Mouse (Mus musculus) midbrain, postnatal 0 days (tissue): Measurements from ENCODE around the gene Gm9857. TPM values are rescaled to one million over a fixed set of nuclear protein-coding genes. Genes with fewer than 3 reads are reported as not detected.

Source experiments
- ATAC-seq: fragments of 200-750 bp; cut with Nextera tagmentation; 2 replicates; pipeline ENCODE4 v1.8.0; 2017; ENCODE audit warnings: moderate number of reproducible peaks, mild to moderate bottlenecking, moderate TSS enrichment, moderate library complexity; ENCODE audit not compliant: low FRiP score
- DNase-seq: peaks from one replicate; pipeline ENCODE4 v3.0.0-alpha.2; 2015; ENCODE audit warnings: low spot score
- H3K27ac ChIP-seq: fragments of 300-500 bp; sonication (generic); 2 replicates; pipeline ENCODE4 v1.5.1; 2014; ENCODE audit warnings: low read depth, mild to moderate bottlenecking, low read length, mixed read lengths
- H3K27me3 ChIP-seq: fragments of 300-500 bp; sonication (generic); 2 replicates; pipeline ENCODE4 v1.6.1; 2014; ENCODE audit warnings: low read length, control low read depth, mixed read lengths; ENCODE audit not compliant: insufficient read depth
- H3K36me3 ChIP-seq: fragments of 300-500 bp; sonication (generic); 2 replicates; pipeline ENCODE4 v1.6.1; 2014; ENCODE audit warnings: low read length, control low read depth, mixed read lengths; ENCODE audit not compliant: insufficient read depth
- H3K4me1 ChIP-seq: fragments of 300-500 bp; sonication (generic); 2 replicates; pipeline ENCODE4 v1.6.1; 2014; ENCODE audit warnings: mild to moderate bottlenecking, control low read depth, antibody characterized with exemption, low read length, mixed read lengths; ENCODE audit not compliant: insufficient read depth
- H3K4me2 ChIP-seq: fragments of 300-500 bp; sonication (generic); 2 replicates; pipeline ENCODE4 v1.6.1; 2014; ENCODE audit warnings: low read depth, mild to moderate bottlenecking, low read length, mixed read lengths; ENCODE audit not compliant: poor library complexity, severe bottlenecking
- H3K4me3 ChIP-seq: fragments of 300-500 bp; sonication (generic); 2 replicates; pipeline ENCODE4 v1.5.1; 2014; ENCODE audit warnings: low read depth, mild to moderate bottlenecking, low read length, moderate library complexity
- H3K9ac ChIP-seq: fragments of 300-500 bp; sonication (generic); replicated peaks from 2 replicates; pipeline ENCODE4 v1.6.1; 2014; ENCODE audit warnings: mild to moderate bottlenecking, low read length, moderate library complexity, mixed read lengths; ENCODE audit not compliant: poor library complexity, severe bottlenecking
- H3K9me3 ChIP-seq: fragments of 300-500 bp; sonication (generic); 2 replicates; pipeline ENCODE4 v1.6.1; 2016; ENCODE audit warnings: low read length, control low read depth
- CTCF ChIP-seq: IDR thresholded peaks from 2 replicates; pipeline ENCODE4 v1.5.1; 2016; ENCODE audit warnings: antibody characterized with exemption, mild to moderate bottlenecking
- WGBS: fragments of 180-500 bp; shearing (Covaris S2); extraction: QIAGEN DNeasy Blood & Tissue Kit; methylation state at CpG from one replicate; pipeline ENCODE4 v1.1.7; 2014; 5-methylcytosine and 5-hydroxymethylcytosine counted together
- polyA plus RNA-seq: library from polyadenylated mRNA; unstranded; fragments of >200 nt; fragmentation: Nextera tagmentation; extraction: Ambion mirVana; gene quantifications from 2 replicates; pipeline ENCODE4 v1.2.1, GENCODE M21; 2015
- total RNA-seq: library from RNA; depleted of rRNA; stranded (reverse); fragments of >200 nt; gene quantifications from 2 replicates; pipeline ENCODE4 v1.2.3, GENCODE M21; 2014

The Gm9857 gene
- total and polyA plus RNA-seq, 2 experiments from 2014 or later, result not detected

DNA sequence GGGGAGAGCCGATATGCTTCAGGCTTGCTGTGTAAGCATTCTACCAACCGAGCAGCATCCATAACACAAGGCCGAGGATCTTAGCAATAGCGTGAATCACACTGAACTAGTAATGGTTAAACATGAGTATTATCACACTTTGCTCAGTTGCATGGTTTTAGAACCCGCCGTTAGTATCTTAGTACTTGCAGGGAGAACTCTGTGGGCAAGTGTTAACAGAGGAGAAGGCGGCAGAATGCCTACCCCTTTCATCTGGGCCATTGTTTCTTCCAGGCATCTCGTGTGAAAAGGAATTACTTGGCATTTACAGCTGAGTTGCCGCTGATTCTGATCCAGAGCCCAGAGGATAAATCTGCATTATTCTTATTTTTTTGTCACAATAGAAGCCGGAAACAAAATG, 751 bp upstream of the Gm9857 start:
- H3K4me1 ChIP-seq, result no peaks in the 10 kb centered on the region
- H3K27me3 ChIP-seq, result no peaks in the 10 kb centered on the region
- no peak for ATAC-seq
- no peak overlapping the region for H3K27ac ChIP-seq
- H3K4me3 ChIP-seq, result no peak overlapping the region
- TF ChIP-seq CTCF, result no peak
- H3K9ac ChIP-seq, result no peak overlapping the region
- no peaks in the 10 kb centered on the region for H3K9me3 ChIP-seq
- DNase-seq, result no peak
- H3K4me2 ChIP-seq, result no peak overlapping the region; the same call in 1 of the 2 replicates
- H3K36me3 ChIP-seq, result no peaks in the 10 kb centered on the region
- 67% methylated on average over 10 of the region's 10 CpGs for WGBS

DNA sequence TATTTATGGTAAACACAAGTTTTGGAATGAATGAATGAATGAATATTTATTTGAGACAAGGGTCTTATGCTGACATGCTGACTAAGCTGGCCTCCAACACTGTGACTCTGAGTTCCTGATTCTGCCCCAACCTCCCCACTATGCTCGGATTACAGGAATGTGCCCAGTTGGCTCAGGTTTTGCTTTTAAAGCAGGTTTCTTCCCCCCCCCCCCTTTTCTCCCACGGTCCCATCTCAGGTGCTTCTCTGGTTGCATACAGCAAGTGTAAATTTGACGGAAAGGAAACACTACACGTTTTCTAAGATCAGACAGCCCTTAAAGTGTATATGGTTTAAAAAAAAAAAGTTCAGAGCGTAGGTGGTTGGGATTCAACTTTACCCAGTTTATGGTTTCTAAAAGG, 672 bp downstream of the Gm9857 start, which contains the start of gene Henmt1:
Henmt1 (plus strand) TSS at position 301 of the 400 bp plus-strand sequence.
- no peak for TF ChIP-seq CTCF
- Histone ChIP-seq H3K4me2 (peak within 1 kb of the TSS; percentile 45), H3K36me3 (no peaks in the 10 kb centered on the region), H3K27ac (no peak within 1 kb of the TSS), H3K27me3 (no peaks in the 10 kb centered on the region), H3K9me3 (no peaks in the 10 kb centered on the region), H3K4me3 (peak within 1 kb of the TSS; percentile 28), H3K4me1 (no peaks in the 10 kb centered on the region), H3K9ac (no peak within 1 kb of the TSS; the same call in 1 of the 2 replicates)
- 94% methylated on average over 5 of the region's 5 CpGs for WGBS
- no peak for ATAC-seq
- DNase-seq, result no peak

DNA sequence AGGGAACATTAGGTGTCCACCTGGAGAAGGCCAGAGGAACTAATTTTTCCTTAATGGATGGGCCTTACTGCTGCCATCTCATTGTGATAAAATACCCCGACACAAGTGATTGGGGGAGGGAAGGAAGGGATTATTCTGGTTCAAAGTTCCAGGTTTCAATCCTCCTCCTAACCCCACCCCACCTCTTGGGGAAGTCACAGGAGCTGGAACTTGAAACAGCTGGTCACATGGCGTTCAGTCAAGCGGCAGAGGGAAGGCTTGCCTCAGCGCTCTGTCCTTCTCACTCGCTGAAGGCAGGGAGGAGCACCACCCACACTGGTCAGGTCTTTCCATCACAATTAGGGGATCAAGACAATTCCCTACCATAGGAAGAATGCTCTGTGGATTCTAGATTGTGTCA, 1.6 kb downstream of the Gm9857 start:
- TF ChIP-seq CTCF, result no peak
- Histone ChIP-seq H3K9me3 (no peaks in the 10 kb centered on the region), H3K4me3 (no peak overlapping the region), H3K27ac (no peak overlapping the region), H3K36me3 (no peaks in the 10 kb centered on the region), H3K4me1 (no peaks in the 10 kb centered on the region), H3K9ac (no peak overlapping the region), H3K4me2 (no peak overlapping the region), H3K27me3 (no peaks in the 10 kb centered on the region)
- no peak for DNase-seq
- 90% methylated on average over 5 of the region's 5 CpGs for WGBS
- no peak for ATAC-seq

- 97% methylated on average over 6 of the region's 6 CpGs for WGBS
- Histone ChIP-seq H3K4me2 (no peak overlapping the region), H3K27ac (no peak overlapping the region)
Observed at GRCm38 (mm10) chr3:108933557-108933956, 6.7 kb downstream of the Gm9857 start.

GRCm38 (mm10) chr3:108926308-108926707, 13.9 kb downstream of the Gm9857 start:
- WGBS, result 80% methylated on average over 1 of the region's 1 CpGs
- Histone ChIP-seq H3K4me1 (no peaks in the 10 kb centered on the region), H3K36me3 (no peaks in the 10 kb centered on the region)

More at GRCm38 (mm10) chr3:108933557-108933956, 6.7 kb downstream of the Gm9857 start:
- Histone ChIP-seq H3K36me3 (no peaks in the 10 kb centered on the region), H3K4me3 (no peak overlapping the region), H3K9ac (no peak overlapping the region), H3K9me3 (no peaks in the 10 kb centered on the region), H3K4me1 (no peaks in the 10 kb centered on the region), H3K27me3 (no peaks in the 10 kb centered on the region)
- TF ChIP-seq CTCF, result no peak
- DNase-seq, result no peak
- no peak for ATAC-seq

DNA sequence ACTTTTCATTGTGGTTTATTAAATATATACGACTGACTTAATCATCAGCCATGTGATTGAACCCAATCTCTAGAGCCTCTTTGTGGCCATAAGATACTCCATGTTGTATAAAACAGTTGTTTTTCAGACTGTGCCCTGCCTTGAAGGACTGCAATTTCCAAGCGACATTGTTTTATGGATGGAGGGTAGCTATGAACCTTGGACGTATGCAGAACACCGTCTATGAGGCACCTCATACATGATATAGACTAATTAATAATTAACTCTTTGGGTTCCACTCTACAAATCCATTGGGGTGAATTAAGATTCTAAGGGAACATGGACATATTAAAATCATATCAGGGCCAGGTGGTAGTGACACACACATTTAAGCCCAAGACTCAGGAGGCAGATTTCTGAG, 14.6 kb downstream of the Gm9857 start:
- no peak overlapping the region for H3K27ac ChIP-seq
- no peaks in the 10 kb centered on the region for H3K9me3 ChIP-seq
- H3K4me2 ChIP-seq, result no peak overlapping the region
- no peaks in the 10 kb centered on the region for H3K4me1 ChIP-seq
- no peak overlapping the region for H3K9ac ChIP-seq
- TF ChIP-seq CTCF, result no peak
- no peak overlapping the region for H3K4me3 ChIP-seq
- no peaks in the 10 kb centered on the region for H3K27me3 ChIP-seq
- no peaks in the 10 kb centered on the region for H3K36me3 ChIP-seq
- no peak for DNase-seq
- ATAC-seq, result no peak
- 90% methylated on average over 4 of the region's 4 CpGs for WGBS

More at GRCm38 (mm10) chr3:108926308-108926707, 13.9 kb downstream of the Gm9857 start:
- ATAC-seq (no peak), DNase-seq (no peak)
- H3K27me3 ChIP-seq, result no peaks in the 10 kb centered on the region
- no peaks in the 10 kb centered on the region for H3K9me3 ChIP-seq
- H3K9ac ChIP-seq, result no peak overlapping the region
- H3K4me3 ChIP-seq, result no peak overlapping the region
- H3K27ac ChIP-seq, result no peak overlapping the region
- H3K4me2 ChIP-seq, result no peak overlapping the region
- no peak for TF ChIP-seq CTCF
